Mouse (Mus musculus) forebrain, embryonic 12.5 days (tissue): Measurements from ENCODE around the gene Eps8l1. TPM values are rescaled to one million over a fixed set of nuclear protein-coding genes. Genes with fewer than 3 reads are reported as not detected.
A peak's percentile ranks its signal among the peaks of the same experiment; 100 is the strongest.

Source experiments
- ATAC-seq: fragments of 200-750 bp; cut with Nextera tagmentation; 2 replicates; pipeline ENCODE4 v1.8.0; 2017; ENCODE audit warnings: moderate TSS enrichment; ENCODE audit not compliant: low FRiP score
- H3K27ac ChIP-seq: fragments of 300-500 bp; sonication (generic); 2 replicates; pipeline ENCODE4 v1.5.1; 2016; ENCODE audit warnings: mild to moderate bottlenecking
- H3K27me3 ChIP-seq: fragments of 300-500 bp; sonication (generic); 2 replicates; pipeline ENCODE4 v1.6.1; 2016; ENCODE audit warnings: mild to moderate bottlenecking
- H3K36me3 ChIP-seq: fragments of 300-500 bp; sonication (generic); replicated peaks from 2 replicates; pipeline ENCODE4 v1.6.1; 2016; ENCODE audit warnings: mild to moderate bottlenecking
- H3K4me1 ChIP-seq: fragments of 300-500 bp; sonication (generic); 2 replicates; pipeline ENCODE4 v1.6.1; 2016
- H3K4me2 ChIP-seq: fragments of 300-500 bp; sonication (generic); 2 replicates; pipeline ENCODE4 v1.6.1; 2016; ENCODE audit warnings: mild to moderate bottlenecking, moderate library complexity
- H3K4me3 ChIP-seq: fragments of 300-500 bp; sonication (generic); replicated peaks from 2 replicates; pipeline ENCODE4 v1.5.1; 2016; ENCODE audit warnings: mild to moderate bottlenecking
- H3K9ac ChIP-seq: fragments of 300-500 bp; sonication (generic); 2 replicates; pipeline ENCODE4 v1.6.1; 2016; ENCODE audit warnings: mild to moderate bottlenecking
- H3K9me3 ChIP-seq: fragments of 300-500 bp; sonication (generic); 2 replicates; pipeline ENCODE4 v1.6.1; 2016
- WGBS: fragments of 180-500 bp; shearing (Covaris S2); methylation state at CpG from one replicate; pipeline ENCODE4 v1.1.7; 2016; 5-methylcytosine and 5-hydroxymethylcytosine counted together
- polyA plus RNA-seq: library from polyadenylated mRNA; unstranded; fragments of >200 nt; fragmentation: Nextera tagmentation; extraction: Ambion mirVana; gene quantifications from 2 replicates; pipeline ENCODE4 v1.2.1, GENCODE M21; 2016

Gene Eps8l1
- polyA plus RNA-seq, 1 experiment from 2014 or later = 4.1 TPM

DNA sequence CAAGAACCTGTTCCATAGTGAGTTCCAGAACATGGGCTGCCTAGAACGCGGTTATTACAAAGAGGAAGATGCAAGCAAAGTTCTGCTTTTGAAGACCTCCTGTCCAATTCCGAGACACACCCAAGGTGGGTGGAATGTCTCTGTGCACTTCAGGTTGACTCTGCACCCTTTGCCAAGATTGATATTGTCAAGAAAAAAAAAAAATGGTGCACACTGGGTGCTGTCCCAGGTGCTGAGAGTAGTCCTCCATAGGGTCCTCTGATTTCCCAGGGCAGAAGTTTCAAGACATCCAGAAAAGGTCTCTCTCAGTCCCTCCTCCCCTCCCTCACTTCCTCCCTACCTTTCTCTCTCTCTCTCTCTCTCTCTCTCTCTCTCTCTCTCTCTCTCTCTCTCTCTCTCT is 12.0 kb upstream of the Eps8l1 start:
- H3K36me3 ChIP-seq = peaks cover 7% of the 10 kb centered on the region; the same call in 1 of the 2 replicates
- 94% methylated on average over 3 of the region's 3 CpGs for WGBS
- peaks cover 10% of the 10 kb centered on the region; the same call in 1 of the 2 replicates for H3K4me1 ChIP-seq
- no peaks in the 10 kb centered on the region for H3K9me3 ChIP-seq
- H3K4me2 ChIP-seq = no peak overlapping the region
- no peak overlapping the region for H3K27ac ChIP-seq
- H3K27me3 ChIP-seq = no peaks in the 10 kb centered on the region
- no peak overlapping the region for H3K4me3 ChIP-seq
- H3K9ac ChIP-seq = no peak overlapping the region
- ATAC-seq = no peak

DNA sequence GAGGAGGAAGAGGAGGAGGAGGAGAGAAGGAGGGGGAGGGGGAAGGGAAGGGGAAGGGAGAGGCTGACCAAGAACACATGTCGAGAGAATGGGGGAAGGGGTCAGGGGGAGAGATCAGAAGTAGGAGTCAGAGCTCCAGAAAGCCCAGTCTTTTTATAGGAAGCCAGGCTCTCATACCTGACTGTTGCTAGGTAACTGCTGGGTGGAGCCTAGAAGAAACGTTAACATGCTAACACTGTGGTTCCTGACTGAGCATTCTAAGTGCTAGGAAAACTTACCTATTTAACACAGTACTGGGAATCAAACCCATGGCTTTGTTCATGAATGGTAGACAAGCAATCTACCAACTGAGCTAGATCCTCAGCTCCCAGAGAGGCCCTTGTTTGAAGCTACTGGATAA is 11.3 kb upstream of the Eps8l1 start:
- Histone ChIP-seq H3K36me3 (no peaks in the 10 kb centered on the region), H3K27ac (no peak overlapping the region), H3K9me3 (no peaks in the 10 kb centered on the region), H3K9ac (no peak overlapping the region), H3K4me1 (peaks cover 8% of the 10 kb centered on the region; the same call in 1 of the 2 replicates), H3K4me3 (no peak overlapping the region), H3K4me2 (no peak overlapping the region), H3K27me3 (no peaks in the 10 kb centered on the region)
- ATAC-seq = no peak
- WGBS = 28% methylated on average over 2 of the region's 2 CpGs

DNA sequence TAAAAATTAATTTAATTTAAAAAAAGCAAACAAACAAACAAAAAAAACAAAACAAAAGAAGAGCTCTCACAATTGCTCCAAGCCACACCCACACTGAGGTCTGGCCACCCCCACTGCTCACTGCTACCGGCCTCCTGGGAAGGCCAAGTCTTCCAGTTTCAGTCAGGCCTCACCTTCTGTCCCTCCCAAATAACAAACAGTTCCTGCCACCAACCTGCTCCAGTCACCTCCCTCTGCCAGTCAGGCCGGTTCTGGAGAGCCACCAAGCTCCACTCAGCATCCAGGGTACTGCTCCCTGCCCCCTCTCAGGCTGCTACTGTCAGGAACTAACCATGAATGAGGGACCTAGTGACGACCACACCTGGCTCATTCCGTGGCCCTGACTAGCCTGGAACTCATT is 7.8 kb upstream of the Eps8l1 start:
- no peaks in the 10 kb centered on the region for H3K4me1 ChIP-seq
- H3K4me3 ChIP-seq = no peak overlapping the region
- H3K4me2 ChIP-seq = no peak overlapping the region
- ATAC-seq = no peak
- no peaks in the 10 kb centered on the region for H3K27me3 ChIP-seq
- H3K9ac ChIP-seq = no peak overlapping the region
- WGBS = 25% methylated on average over 4 of the region's 4 CpGs
- H3K27ac ChIP-seq = no peak overlapping the region
- H3K36me3 ChIP-seq = no peaks in the 10 kb centered on the region
- no peaks in the 10 kb centered on the region for H3K9me3 ChIP-seq

DNA sequence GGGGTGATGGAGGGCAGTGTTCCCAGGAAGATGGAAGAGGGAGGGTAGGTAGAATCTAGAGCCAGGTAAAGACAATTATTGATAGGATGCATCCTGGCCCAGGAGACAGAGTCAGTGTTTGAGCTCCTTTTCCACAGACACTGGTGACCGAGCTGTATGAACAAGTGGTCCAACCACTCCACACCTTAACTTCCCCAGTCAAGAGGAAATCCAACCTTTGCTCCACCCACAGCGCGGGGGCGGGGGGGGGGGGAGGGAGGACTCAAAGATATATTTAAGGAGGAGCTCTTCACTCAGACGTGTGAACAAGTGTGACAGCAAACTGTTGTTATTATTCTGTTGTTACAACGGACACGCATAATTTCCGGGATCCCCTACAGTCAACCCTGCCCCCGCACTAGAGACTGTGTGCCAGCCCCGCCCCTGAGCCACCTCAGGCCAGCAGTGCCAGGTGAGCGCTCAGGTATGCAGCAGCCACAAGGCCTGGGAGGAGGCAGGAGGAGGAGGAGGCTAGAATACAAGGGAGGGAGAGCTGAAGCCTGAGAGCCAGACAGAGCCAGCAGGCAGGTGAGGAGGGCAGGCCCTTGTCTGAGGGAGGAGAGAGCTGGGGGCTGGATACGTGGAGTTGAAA is 3.8 kb downstream of the Eps8l1 start:
- H3K36me3 ChIP-seq = no peaks in the 10 kb centered on the region
- H3K4me3 ChIP-seq = no peak overlapping the region
- WGBS = 19% methylated on average over 12 of the region's 12 CpGs
- H3K4me1 ChIP-seq = no peaks in the 10 kb centered on the region
- no peak for ATAC-seq
- no peak overlapping the region for H3K4me2 ChIP-seq
- no peak overlapping the region for H3K9ac ChIP-seq
- no peak overlapping the region for H3K27ac ChIP-seq
- no peaks in the 10 kb centered on the region for H3K9me3 ChIP-seq
- H3K27me3 ChIP-seq = peaks cover 8% of the 10 kb centered on the region; the same call in 1 of the 2 replicates

DNA sequence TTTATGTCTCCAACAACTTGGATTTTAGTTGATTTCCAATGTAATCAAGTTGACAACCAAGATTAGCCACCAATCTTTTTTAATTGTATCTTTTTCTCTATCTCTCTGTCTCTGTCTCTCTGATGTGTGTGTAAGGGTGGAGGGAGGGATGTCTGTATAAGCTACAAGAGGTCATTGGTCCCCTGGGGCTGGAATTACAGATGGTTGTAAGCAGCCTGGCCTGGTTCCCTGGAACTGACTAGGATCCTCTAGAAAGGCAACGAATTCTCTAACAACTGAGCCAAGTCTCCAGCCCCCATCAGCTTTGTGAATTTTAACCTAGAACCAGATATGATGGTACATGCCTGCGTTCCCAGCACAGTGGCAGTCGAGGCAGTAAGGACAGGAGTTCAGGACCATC is 7.3 kb downstream of the Eps8l1 start:
- no peak for ATAC-seq
- H3K9ac ChIP-seq = no peak overlapping the region
- no peaks in the 10 kb centered on the region for H3K36me3 ChIP-seq
- H3K27me3 ChIP-seq = peaks cover 43% of the 10 kb centered on the region
- 72% methylated on average over 3 of the region's 3 CpGs for WGBS
- no peak overlapping the region for H3K4me3 ChIP-seq
- no peak overlapping the region for H3K4me2 ChIP-seq
- no peaks in the 10 kb centered on the region for H3K9me3 ChIP-seq
- no peak overlapping the region for H3K27ac ChIP-seq
- peaks cover 11% of the 10 kb centered on the region; the same call in 1 of the 2 replicates for H3K4me1 ChIP-seq

DNA sequence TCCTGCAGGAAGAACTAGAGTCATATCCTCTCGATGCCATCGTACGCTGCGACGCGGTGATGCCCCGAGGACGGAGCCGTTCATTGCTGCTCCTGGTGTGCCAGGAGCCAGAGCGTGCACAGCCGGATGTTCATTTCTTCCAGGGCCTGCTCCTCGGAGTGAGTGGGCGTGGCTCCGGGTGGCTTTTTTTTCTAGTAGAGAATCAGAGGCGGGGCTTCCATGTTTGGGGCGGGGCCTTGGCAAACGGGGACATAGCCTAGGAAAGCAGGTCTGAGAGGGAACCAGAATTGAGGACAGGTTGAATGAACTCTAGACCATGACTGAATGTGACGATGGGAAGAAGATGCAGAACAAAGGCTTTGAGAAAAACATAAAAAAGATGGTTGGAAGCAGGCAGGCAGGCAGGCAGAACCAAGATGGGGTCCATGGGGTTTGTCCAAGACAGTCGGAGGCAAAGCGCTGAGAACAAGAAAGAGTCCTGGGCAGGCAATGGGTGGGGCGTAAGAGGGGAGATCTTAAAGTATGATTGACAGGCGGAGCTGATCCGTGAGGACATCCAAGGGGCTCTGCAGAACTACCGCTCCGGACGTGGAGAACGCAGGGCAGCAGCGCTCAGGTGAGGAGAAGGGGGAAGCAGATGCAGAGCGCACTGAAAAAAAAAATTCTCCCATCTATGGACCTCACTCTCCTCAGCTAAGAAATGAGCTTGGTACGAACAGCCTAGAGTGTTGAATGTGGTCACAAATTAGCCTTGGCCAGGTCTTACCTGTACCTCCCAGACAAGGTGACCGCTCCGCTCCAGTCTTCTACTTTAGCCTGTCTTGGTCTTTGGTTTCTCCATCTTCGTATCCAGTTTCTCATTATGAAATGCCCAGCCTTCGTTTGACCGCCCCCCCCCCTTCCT is 10.1 kb downstream of the Eps8l1 start:
- H3K9me3 ChIP-seq = no peaks in the 10 kb centered on the region
- ATAC-seq = peak; percentile 59
- peaks cover 70% of the 10 kb centered on the region for H3K27me3 ChIP-seq
- H3K36me3 ChIP-seq = no peaks in the 10 kb centered on the region
- peak overlapping the region; percentile 63 for H3K4me2 ChIP-seq
- WGBS = 2% methylated on average over 35 of the region's 35 CpGs
- no peak overlapping the region; the same call in 1 of the 2 replicates for H3K9ac ChIP-seq
- peak overlapping the region; percentile 37 for H3K4me3 ChIP-seq
- no peak overlapping the region for H3K27ac ChIP-seq
- H3K4me1 ChIP-seq = peaks cover 11% of the 10 kb centered on the region; the same call in 1 of the 2 replicates

DNA sequence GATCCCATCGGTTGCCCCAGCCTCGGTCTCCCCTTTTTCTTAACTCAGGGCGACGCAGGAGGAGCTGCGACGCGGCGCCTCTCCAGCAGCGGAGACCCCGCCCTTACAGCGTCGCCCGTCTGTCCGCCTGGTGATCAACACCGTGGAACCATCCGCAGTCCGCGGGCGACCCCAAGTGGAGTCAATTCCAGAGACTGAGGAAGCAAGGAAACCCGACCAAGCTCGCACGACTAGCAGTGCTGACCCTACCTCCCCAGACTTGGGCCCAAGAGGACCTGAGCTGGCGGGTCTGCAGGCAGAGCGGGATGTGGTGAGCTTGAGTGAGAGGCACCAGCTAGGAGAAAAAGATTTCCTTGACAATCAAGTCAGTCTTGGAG is 10.7 kb downstream of the Eps8l1 start:
- peaks cover 11% of the 10 kb centered on the region; the same call in 1 of the 2 replicates for H3K4me1 ChIP-seq
- peak overlapping the region; percentile 37 for H3K4me3 ChIP-seq
- H3K9me3 ChIP-seq = no peaks in the 10 kb centered on the region
- H3K9ac ChIP-seq = no peak overlapping the region; the same call in 1 of the 2 replicates
- peaks cover 77% of the 10 kb centered on the region for H3K27me3 ChIP-seq
- no peak overlapping the region for H3K27ac ChIP-seq
- H3K36me3 ChIP-seq = no peaks in the 10 kb centered on the region
- 1% methylated on average over 24 of the region's 24 CpGs for WGBS
- peak overlapping the region; percentile 63 for H3K4me2 ChIP-seq
- peak; percentile 88 for ATAC-seq

DNA sequence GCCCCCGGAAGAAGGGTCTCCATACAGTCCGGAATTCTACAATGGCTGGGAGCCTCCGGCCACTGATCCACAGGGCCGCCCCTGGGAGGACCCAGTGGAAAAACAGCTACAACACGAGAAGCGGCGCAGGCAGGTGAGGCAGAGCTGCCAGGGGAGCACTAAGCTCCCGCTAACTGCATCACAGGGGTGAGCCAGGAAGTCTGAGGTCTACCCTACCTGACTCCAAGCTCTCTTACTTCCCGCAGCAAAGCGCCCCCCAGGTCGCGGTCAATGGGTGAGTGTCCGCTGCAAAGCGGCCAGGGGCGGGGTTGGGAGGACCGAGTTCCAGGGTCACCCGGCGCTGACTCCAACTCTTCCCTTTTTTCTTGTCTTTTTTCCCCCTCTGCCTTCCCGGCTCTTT is 13.5 kb downstream of the Eps8l1 start:
- Histone ChIP-seq H3K36me3 (no peaks in the 10 kb centered on the region), H3K27me3 (peaks cover 80% of the 10 kb centered on the region), H3K4me1 (peaks cover 26% of the 10 kb centered on the region), H3K4me3 (no peak overlapping the region), H3K27ac (no peak overlapping the region), H3K9ac (no peak overlapping the region), H3K9me3 (no peaks in the 10 kb centered on the region), H3K4me2 (no peak overlapping the region)
- no peak for ATAC-seq
- WGBS = 9% methylated on average over 19 of the region's 19 CpGs

DNA sequence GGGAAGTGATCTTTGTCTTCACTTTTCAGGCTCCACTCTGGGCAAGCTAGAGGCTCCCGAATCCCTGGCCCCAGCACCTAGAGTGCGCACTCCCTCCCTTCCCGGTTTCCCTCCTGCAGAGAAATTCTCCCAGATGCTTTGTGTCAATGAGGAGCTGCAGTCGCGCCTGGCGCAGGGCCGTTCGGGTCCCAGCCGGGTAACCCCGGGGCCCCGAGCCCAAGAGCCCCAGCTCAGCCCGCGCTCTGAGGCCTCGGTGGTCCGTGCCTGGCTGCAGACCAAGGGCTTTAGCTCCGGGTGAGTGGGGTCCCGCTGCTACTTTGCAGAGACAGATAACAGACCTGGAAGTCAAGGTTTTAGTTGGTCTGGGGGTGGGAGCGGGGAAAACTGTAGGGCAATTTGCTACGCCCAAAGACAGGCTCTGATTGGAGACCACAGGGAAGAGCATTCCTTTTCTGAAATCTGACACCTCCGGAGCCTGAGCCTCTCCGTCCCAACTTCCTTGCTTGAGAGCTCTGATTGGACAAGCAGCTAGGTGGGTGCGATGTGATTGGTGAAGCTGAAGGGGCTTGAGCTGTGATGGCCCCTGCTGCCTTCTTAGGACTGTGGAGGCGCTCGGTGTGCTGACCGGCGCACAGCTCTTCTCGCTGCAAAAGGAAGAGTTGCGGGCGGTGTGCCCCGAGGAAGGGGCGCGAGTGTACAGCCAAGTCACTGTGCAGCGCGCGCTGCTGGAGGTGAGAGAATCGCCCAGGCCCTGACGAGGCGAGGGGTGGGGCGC is 17.7 kb downstream of the Eps8l1 start:
- Histone ChIP-seq H3K27ac (peak overlapping the region; percentile 86), H3K9ac (peak overlapping the region; percentile 66), H3K27me3 (peaks cover 39% of the 10 kb centered on the region), H3K36me3 (peaks cover 22% of the 10 kb centered on the region), H3K9me3 (no peaks in the 10 kb centered on the region), H3K4me3 (peak overlapping the region; percentile 51), H3K4me2 (peak overlapping the region; percentile 93), H3K4me1 (peaks cover 20% of the 10 kb centered on the region)
- WGBS = under 1% methylated on average over 39 of the region's 39 CpGs
- ATAC-seq = peak; percentile 97

DNA sequence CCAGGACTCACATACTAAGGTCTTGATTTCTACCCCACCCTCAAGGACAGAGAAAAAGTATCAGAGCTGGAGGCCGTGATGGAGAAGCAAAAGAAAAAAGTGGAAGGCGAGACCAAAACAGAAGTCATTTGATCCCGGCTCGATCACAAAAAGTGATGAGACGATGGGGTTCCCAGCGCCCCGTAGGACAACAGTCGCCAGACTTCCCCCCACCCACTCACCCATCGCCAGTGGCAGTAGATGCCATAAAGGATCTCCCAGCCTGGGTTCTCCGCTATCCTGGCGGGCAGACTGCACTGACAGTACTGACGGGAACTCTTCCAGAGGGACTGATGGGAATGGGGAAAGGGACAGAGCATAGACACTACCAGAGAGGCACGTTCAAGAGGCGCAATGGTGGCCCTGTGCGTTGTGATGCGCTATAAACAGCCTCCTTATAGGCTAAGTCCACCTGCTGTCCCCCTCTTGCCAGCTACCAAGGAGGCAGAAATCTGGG is 18.4 kb downstream of the Eps8l1 start:
- peak; percentile 20; the same call in 1 of the 2 replicates for ATAC-seq
- peak overlapping the region; percentile 66 for H3K9ac ChIP-seq

DNA sequence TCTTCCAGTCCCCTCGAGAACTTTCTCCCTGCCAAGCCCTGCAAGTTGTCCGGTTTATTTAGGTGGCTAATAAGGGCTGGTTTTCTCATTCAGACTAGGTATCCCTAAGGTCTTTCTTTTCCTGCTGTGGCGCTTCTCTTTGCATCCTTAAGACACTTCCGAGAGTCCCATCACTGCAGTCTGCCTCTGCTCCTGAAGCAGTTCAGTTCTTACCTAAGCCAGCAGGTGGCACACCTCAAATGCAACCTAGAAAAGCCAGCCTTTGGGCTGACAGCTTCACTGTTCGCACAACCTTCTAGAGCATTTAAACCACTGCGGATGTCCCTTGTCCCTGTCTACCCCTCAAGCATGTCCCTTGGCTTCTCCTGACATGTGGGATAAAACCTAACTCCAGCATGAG is 19.2 kb downstream of the Eps8l1 start:
- Histone ChIP-seq H3K36me3 (peaks cover 37% of the 10 kb centered on the region), H3K27ac (no peak overlapping the region), H3K4me3 (no peak overlapping the region), H3K4me1 (peaks cover 20% of the 10 kb centered on the region), H3K9me3 (no peaks in the 10 kb centered on the region), H3K9ac (no peak overlapping the region), H3K4me2 (peak overlapping the region; percentile 93; the same call in 1 of the 2 replicates), H3K27me3 (peaks cover 24% of the 10 kb centered on the region)
- ATAC-seq = no peak
- 22% methylated on average over 6 of the region's 6 CpGs for WGBS

More for the DNA sequence above, 18.4 kb downstream of the Eps8l1 start:
- peak overlapping the region; percentile 93 for H3K4me2 ChIP-seq
- H3K4me3 ChIP-seq = peak overlapping the region; percentile 51
- peaks cover 32% of the 10 kb centered on the region for H3K27me3 ChIP-seq
- peaks cover 28% of the 10 kb centered on the region for H3K36me3 ChIP-seq
- peak overlapping the region; percentile 86 for H3K27ac ChIP-seq
- WGBS = 3% methylated on average over 16 of the region's 16 CpGs
- peaks cover 20% of the 10 kb centered on the region for H3K4me1 ChIP-seq
- H3K9me3 ChIP-seq = no peaks in the 10 kb centered on the region

DNA sequence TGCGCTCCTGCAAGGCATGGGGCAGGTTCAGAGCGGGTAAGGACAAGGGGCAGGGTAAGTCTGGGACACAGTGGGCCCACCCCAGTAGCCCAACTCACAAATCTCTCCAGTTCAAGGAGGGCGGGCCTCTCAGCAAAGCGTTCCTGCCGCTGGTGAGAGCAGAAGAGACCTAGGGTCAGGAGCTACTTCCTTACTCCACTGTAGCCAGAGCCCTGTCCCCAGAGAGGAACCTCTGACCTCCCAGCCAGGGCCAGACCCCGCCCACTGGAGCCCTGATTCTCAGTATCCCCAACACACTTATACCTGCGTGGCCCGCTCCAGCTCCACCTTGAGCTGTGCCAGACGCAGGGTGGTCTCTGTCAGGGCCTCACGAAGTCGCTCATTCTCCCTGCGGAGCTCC is 21.8 kb downstream of the Eps8l1 start:
- peaks cover 62% of the 10 kb centered on the region for H3K36me3 ChIP-seq
- no peak for ATAC-seq

More for the DNA sequence above, 21.8 kb downstream of the Eps8l1 start:
- H3K4me3 ChIP-seq = no peak overlapping the region
- peaks cover 3% of the 10 kb centered on the region; the same call in 1 of the 2 replicates for H3K27me3 ChIP-seq
- H3K4me2 ChIP-seq = no peak overlapping the region
- 89% methylated on average over 12 of the region's 12 CpGs for WGBS
- H3K9me3 ChIP-seq = no peaks in the 10 kb centered on the region
- peaks cover 20% of the 10 kb centered on the region for H3K4me1 ChIP-seq
- H3K27ac ChIP-seq = no peak overlapping the region
- H3K9ac ChIP-seq = no peak overlapping the region
